Mouse (Mus musculus) midbrain, embryonic 16.5 days (tissue): ENCODE data around the gene Ip6k3. TPM values are rescaled to one million over a fixed set of nuclear protein-coding genes. Genes with fewer than 3 reads are reported as not detected.

Experiments used
- ATAC-seq: fragments of 200-750 bp; cut with Nextera tagmentation; 2 replicates; pipeline ENCODE4 v1.8.0; 2017; ENCODE audit warnings: moderate TSS enrichment
- H3K27ac ChIP-seq: fragments of 300-500 bp; sonication (generic); 2 replicates; pipeline ENCODE4 v1.5.1; 2014; ENCODE audit warnings: mild to moderate bottlenecking, low read length, mixed read lengths
- H3K27me3 ChIP-seq: fragments of 300-500 bp; sonication (generic); 2 replicates; pipeline ENCODE4 v1.6.1; 2014; ENCODE audit warnings: low read depth, low read length, mixed read lengths; ENCODE audit not compliant: control insufficient read depth, insufficient read depth
- H3K36me3 ChIP-seq: fragments of 300-500 bp; sonication (generic); 2 replicates; pipeline ENCODE4 v1.6.1; 2014; ENCODE audit warnings: mild to moderate bottlenecking, low read length, moderate library complexity, mixed read lengths; ENCODE audit not compliant: control insufficient read depth, insufficient read depth
- H3K4me1 ChIP-seq: fragments of 300-500 bp; sonication (generic); 2 replicates; pipeline ENCODE4 v1.6.1; 2014; ENCODE audit warnings: mild to moderate bottlenecking, low read length, mixed read lengths; ENCODE audit not compliant: control insufficient read depth, insufficient read depth
- H3K4me2 ChIP-seq: fragments of 300-500 bp; sonication (generic); 2 replicates; pipeline ENCODE4 v1.6.1; 2014; ENCODE audit warnings: mild to moderate bottlenecking, low read length, mixed read lengths
- H3K4me3 ChIP-seq: fragments of 300-500 bp; sonication (generic); 2 replicates; pipeline ENCODE4 v1.5.1; 2014; ENCODE audit warnings: low read depth, mild to moderate bottlenecking, low read length, moderate library complexity, mixed read lengths
- H3K9ac ChIP-seq: fragments of 300-500 bp; sonication (generic); 2 replicates; pipeline ENCODE4 v1.6.1; 2014; ENCODE audit warnings: low read depth, low read length, mixed read lengths
- H3K9me3 ChIP-seq: fragments of 300-500 bp; sonication (generic); replicated peaks from 2 replicates; pipeline ENCODE4 v1.6.1; 2014; ENCODE audit warnings: mild to moderate bottlenecking, low read length, mixed read lengths; ENCODE audit not compliant: control insufficient read depth, poor library complexity, severe bottlenecking
- WGBS: fragments of 180-500 bp; shearing (Covaris S2); extraction: QIAGEN DNeasy Blood & Tissue Kit; methylation state at CpG from one replicate; pipeline ENCODE4 v1.1.7; 2014; 5-methylcytosine and 5-hydroxymethylcytosine counted together
- polyA plus RNA-seq: library from polyadenylated mRNA; unstranded; fragments of >200 nt; fragmentation: Nextera tagmentation; extraction: Ambion mirVana; gene quantifications from 2 replicates; pipeline ENCODE4 v1.2.1, GENCODE M21; 2015

Gene Ip6k3
- polyA plus RNA-seq, 1 experiment from 2014 or later, result 0.15 TPM

GRCm38 (mm10) chr17:27125669-27126202, 41.9 kb downstream of the Ip6k3 start:
- 75% methylated on average over 11 of the region's 11 CpGs for WGBS
- Histone ChIP-seq H3K9me3 (no peaks in the 10 kb centered on the region), H3K27me3 (no peaks in the 10 kb centered on the region), H3K36me3 (peaks cover 14% of the 10 kb centered on the region), H3K4me2 (no peak overlapping the region), H3K9ac (no peak overlapping the region), H3K4me1 (peaks cover 32% of the 10 kb centered on the region), H3K27ac (peak overlapping the region; percentile 36; the same call in 1 of the 2 replicates), H3K4me3 (no peak overlapping the region)
- no peak for ATAC-seq

GRCm38 (mm10) chr17:27125185-27125584, 42.4 kb downstream of the Ip6k3 start:
- no peak for ATAC-seq
- H3K9ac ChIP-seq, result no peak overlapping the region

GRCm38 (mm10) chr17:27123813-27124375, 43.7 kb downstream of the Ip6k3 start:
- Histone ChIP-seq H3K9me3 (no peaks in the 10 kb centered on the region), H3K4me3 (no peak overlapping the region), H3K27me3 (no peaks in the 10 kb centered on the region), H3K36me3 (peaks cover 14% of the 10 kb centered on the region), H3K9ac (no peak overlapping the region), H3K4me1 (peaks cover 26% of the 10 kb centered on the region), H3K27ac (no peak overlapping the region), H3K4me2 (no peak overlapping the region)
- ATAC-seq, result no peak
- 85% methylated on average over 7 of the region's 7 CpGs for WGBS

More at GRCm38 (mm10) chr17:27125185-27125584, 42.4 kb downstream of the Ip6k3 start:
- H3K4me1 ChIP-seq, result peaks cover 32% of the 10 kb centered on the region
- no peaks in the 10 kb centered on the region for H3K9me3 ChIP-seq
- H3K27me3 ChIP-seq, result no peaks in the 10 kb centered on the region
- peaks cover 14% of the 10 kb centered on the region for H3K36me3 ChIP-seq
- no peak overlapping the region for H3K27ac ChIP-seq
- H3K4me3 ChIP-seq, result no peak overlapping the region
- WGBS, result 34% methylated on average over 12 of the region's 12 CpGs
- no peak overlapping the region for H3K4me2 ChIP-seq

- H3K36me3 ChIP-seq, result peaks cover 14% of the 10 kb centered on the region
- H3K27me3 ChIP-seq, result no peaks in the 10 kb centered on the region
- H3K9me3 ChIP-seq, result no peaks in the 10 kb centered on the region
- no peak overlapping the region for H3K9ac ChIP-seq
- no peak overlapping the region for H3K27ac ChIP-seq
- no peak overlapping the region for H3K4me2 ChIP-seq
- no peak for ATAC-seq
- 94% methylated on average over 2 of the region's 2 CpGs for WGBS
- H3K4me1 ChIP-seq, result peaks cover 26% of the 10 kb centered on the region
- no peak overlapping the region for H3K4me3 ChIP-seq
Observed at GRCm38 (mm10) chr17:27123103-27123502, 44.5 kb downstream of the Ip6k3 start.

- Histone ChIP-seq H3K27ac (no peak overlapping the region), H3K36me3 (peaks cover 14% of the 10 kb centered on the region), H3K4me2 (no peak overlapping the region), H3K4me1 (peaks cover 26% of the 10 kb centered on the region), H3K27me3 (no peaks in the 10 kb centered on the region), H3K9me3 (no peaks in the 10 kb centered on the region), H3K9ac (no peak overlapping the region), H3K4me3 (no peak overlapping the region)
- ATAC-seq, result no peak
- WGBS, result 91% methylated on average over 11 of the region's 11 CpGs
Observed at GRCm38 (mm10) chr17:27122701-27123100, 44.9 kb downstream of the Ip6k3 start.

- Histone ChIP-seq H3K4me1 (peaks cover 18% of the 10 kb centered on the region), H3K27ac (no peak overlapping the region), H3K4me3 (no peak overlapping the region), H3K36me3 (peaks cover 14% of the 10 kb centered on the region), H3K27me3 (no peaks in the 10 kb centered on the region), H3K9ac (no peak overlapping the region), H3K9me3 (no peaks in the 10 kb centered on the region), H3K4me2 (no peak overlapping the region)
- WGBS, result 70% methylated on average over 7 of the region's 7 CpGs
- no peak for ATAC-seq
Observed at GRCm38 (mm10) chr17:27121781-27122180, 45.8 kb downstream of the Ip6k3 start.

- H3K4me1 ChIP-seq, result peaks cover 17% of the 10 kb centered on the region
- peaks cover 14% of the 10 kb centered on the region for H3K36me3 ChIP-seq
- no peak overlapping the region for H3K4me3 ChIP-seq
- H3K27ac ChIP-seq, result peak overlapping the region; percentile 33; the same call in 1 of the 2 replicates
- WGBS, result 33% methylated on average over 14 of the region's 14 CpGs
- peak overlapping the region; percentile 25; the same call in 1 of the 2 replicates for H3K9ac ChIP-seq
- no peaks in the 10 kb centered on the region for H3K27me3 ChIP-seq
- no peaks in the 10 kb centered on the region for H3K9me3 ChIP-seq
- H3K4me2 ChIP-seq, result no peak overlapping the region
- no peak for ATAC-seq
Observed at GRCm38 (mm10) chr17:27121266-27121665, 46.3 kb downstream of the Ip6k3 start.

GRCm38 (mm10) chr17:27120561-27121024, 47.0 kb downstream of the Ip6k3 start:
- 5% methylated on average over 18 of the region's 18 CpGs for WGBS
- no peak for ATAC-seq
- H3K4me1 ChIP-seq, result peaks cover 17% of the 10 kb centered on the region
- H3K9me3 ChIP-seq, result no peaks in the 10 kb centered on the region
- H3K4me2 ChIP-seq, result peak overlapping the region; percentile 12; the same call in 1 of the 2 replicates
- H3K4me3 ChIP-seq, result no peak overlapping the region
- H3K9ac ChIP-seq, result peak overlapping the region; percentile 25; the same call in 1 of the 2 replicates
- H3K27ac ChIP-seq, result 0 out of 2 replicates have a peak overlapping the region, but pooled peaks have one; percentile 53
- H3K27me3 ChIP-seq, result no peaks in the 10 kb centered on the region
- peaks cover 14% of the 10 kb centered on the region for H3K36me3 ChIP-seq

- H3K9ac ChIP-seq, result no peak overlapping the region
- peak overlapping the region; percentile 63; the same call in 1 of the 2 replicates for H3K27ac ChIP-seq
- 53% methylated on average over 8 of the region's 8 CpGs for WGBS
Observed at GRCm38 (mm10) chr17:27119954-27120353, 47.6 kb downstream of the Ip6k3 start.

More at GRCm38 (mm10) chr17:27119954-27120353, 47.6 kb downstream of the Ip6k3 start:
- H3K4me1 ChIP-seq, result peaks cover 17% of the 10 kb centered on the region
- H3K4me2 ChIP-seq, result 0 out of 2 replicates have a peak overlapping the region, but pooled peaks have one; percentile 6
- H3K36me3 ChIP-seq, result peaks cover 14% of the 10 kb centered on the region
- H3K4me3 ChIP-seq, result no peak overlapping the region
- no peak for ATAC-seq
- H3K27me3 ChIP-seq, result no peaks in the 10 kb centered on the region
- H3K9me3 ChIP-seq, result no peaks in the 10 kb centered on the region
